Mouse (Mus musculus): ENCODE results near the gene Slc45a3.

Gene Slc45a3

DNA sequence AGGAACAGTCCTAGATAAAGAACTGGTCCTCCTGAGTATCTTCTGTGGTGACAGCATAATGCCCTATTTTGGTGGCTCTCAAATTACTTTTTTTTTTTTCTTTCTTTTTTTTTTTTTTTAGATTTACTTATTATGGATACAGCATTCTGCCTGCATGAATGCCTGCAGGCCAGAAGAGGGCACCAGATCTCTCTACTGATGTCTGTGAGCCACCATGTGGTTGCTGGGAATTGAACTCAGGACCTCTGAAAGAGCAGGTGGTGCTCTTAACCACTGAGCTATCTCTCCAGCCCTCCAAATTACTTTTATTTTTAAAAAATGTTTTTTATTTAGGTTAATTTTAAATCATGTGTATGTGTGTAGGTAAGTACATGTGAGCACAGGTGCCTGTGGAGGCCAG lies 37.7 kb downstream of the Slc45a3 start:
- DNase-seq = no peak

- no peak for DNase-seq
Observed at GRCm38 (mm10) chr1:132001880-132002330, 39.1 kb downstream of the Slc45a3 start.

DNA sequence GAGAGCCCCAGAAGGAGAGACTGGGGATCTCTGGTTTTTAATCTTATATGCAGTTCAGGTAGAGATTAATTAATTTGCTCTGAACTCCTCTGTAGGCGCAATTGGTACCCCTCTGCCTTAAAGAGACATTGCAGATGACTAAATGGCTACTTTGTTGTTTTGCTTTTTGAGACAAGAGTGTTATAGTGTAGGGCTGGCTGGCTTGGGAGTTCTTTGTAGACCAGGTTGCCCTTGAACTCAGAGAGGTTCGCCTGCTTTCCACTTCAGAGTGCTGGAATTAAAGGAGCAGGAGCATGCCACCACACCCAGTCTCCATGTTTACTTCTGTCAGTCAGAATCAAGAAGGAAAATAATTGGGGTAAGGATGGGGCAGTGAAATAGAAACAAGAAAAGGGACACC lies 40.3 kb downstream of the Slc45a3 start:
- no peak for DNase-seq

DNA sequence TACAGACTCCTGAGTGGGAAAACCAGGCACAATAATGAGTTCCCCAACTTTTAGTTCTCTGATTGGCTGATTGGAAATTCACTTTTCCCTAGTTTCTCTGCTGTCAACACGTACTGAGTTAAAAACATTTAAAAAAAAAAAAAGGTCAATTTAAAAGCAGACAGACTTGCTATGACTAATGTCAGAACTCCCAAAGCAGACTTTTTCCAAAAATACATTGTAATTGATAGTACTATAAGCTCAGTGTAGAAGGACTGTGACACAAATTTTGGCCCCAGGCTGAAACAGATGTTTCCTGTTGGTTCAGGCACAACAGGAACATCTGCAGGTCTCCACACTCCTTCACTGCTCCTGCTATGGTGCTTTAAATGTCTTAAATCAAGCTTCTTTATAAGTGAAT lies 41.0 kb downstream of the Slc45a3 start:
- peak; percentile 43 to 50 for DNase-seq

DNA sequence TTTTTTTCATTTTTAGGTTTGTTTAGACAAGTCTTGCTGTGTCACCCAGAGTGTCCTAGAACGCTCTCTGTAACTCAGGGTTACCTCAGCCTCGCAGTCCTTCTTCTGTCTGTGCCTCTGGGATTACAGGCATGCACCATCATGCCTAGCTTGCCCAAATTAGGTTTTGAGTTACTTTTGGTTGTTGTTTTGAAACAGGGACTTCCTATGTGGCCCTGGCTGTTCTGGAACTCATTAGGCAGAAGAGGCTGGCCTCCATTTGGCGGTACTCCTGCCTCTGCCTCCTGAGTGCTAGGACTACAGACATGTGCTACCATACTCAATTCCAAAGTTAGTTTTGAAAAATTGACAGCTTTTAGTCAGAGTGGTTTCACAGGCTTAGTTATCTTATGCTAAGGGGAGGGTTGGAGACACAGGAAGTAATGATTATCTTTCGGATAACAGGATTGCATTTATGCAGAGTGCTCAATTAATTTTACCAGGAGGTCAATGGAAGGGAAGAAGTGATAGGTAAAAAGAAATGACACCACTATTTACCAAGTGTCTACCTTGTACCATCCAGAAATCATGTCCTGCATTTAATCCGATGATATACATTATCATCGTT lies 41.9 kb downstream of the Slc45a3 start:
- no peak for DNase-seq

DNA sequence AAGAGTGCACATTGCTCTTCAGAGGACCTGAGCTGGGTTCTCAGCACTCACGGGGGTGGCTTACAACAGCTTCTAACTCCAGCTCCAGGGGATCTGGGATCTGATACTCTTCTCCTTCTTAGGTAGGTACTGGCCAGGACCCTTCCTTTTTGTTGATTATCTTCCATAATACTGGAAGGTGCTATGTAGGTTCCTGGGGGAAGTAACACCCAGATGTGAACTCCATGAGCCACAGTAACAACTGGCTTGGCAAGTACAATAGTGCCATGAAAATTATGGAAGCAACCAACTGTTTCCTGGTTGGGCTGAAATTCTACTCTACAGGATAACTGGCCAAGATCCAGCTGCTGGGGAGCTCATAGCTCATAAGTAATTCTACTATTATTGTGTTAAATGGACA lies 42.7 kb downstream of the Slc45a3 start:
- DNase-seq = no peak

GRCm38 (mm10) chr1:132006046-132006445 lies 43.3 kb downstream of the Slc45a3 start:
- DNase-seq = no peak

GRCm38 (mm10) chr1:132006721-132007120 lies 44.0 kb downstream of the Slc45a3 start:
- DNase-seq = no peak

DNA sequence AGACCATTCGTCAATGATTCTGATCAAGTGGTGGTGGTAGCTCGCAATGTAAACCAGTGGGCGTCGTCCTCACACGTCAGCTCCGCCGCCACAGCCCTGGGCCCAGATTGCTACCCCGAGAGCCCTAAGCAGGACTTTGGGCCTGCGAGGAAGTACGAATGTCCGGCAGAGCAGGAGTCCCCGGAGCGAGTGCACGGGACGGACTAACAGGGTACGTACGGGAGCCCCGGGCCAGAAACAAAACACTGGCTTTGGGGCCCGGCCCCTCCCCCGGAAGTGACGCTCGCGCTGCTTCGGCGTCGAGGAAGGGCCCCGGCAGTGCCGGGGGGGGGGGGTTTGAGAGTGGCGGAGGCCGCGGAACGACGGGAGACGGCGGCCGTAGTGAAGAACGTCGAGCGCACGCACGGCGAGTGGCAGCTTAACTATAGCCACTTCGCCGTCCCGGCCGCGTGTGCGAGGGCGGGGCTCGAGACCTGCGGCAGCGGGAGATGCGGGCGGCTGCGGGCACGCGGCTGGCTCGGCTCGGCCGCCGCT lies 44.6 kb downstream of the Slc45a3 start, which contains the start of gene Elk4:
Gene Elk4, plus strand, starts transcription at position 326 of the 534 bp plus-strand sequence.
- DNase-seq = peak; percentile 96 to 98

DNA sequence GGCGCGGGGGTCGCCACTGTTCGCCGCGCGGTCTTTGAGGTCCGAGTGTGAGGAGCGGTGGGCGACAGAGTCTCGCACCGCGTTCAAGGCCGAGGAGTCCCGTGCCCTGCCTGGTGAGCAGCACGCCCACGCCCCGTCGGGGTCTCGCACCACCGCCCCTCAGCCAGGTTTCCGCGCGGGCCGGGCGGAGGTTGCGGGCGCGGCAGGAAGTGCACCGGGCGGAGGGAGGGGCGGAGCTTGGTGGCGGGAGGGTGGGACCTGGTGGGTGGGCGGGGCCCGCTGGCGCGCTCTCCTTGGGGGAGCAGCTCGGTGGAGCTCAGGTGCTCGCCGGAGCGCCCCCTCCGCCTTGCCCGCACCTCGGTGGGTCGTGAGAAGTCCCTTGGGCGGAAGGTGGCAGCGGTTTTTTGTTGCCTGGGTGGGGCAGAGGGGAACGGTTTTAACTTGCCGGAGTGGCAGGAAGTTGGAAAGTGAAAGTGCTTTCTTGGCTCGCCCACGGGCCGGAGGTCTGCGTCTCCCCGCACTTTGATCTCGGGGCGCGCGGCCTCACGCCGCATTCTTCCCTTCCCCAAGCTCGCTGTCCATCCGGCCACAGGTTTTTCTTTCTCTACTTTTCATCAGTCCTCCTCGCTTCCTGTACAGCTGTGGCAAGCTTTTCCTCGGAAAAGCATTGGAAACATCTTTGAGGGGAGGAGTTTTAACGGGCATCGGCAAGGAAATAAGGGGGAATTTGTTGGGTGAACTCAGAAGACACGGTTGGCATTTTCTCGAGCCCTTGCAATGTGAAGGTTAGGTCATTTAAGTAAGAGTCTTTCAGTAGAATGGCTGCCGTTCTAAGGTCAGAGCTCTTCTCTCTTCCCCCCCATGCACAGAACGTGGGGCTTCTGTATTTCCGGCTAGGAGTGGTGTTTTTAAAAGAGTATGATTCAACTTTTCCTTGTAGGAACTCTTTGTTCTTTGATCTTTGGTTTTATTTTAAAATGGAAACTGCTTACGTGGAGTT lies 45.4 kb downstream of the Slc45a3 start:
- DNase-seq = peak; percentile 85 to 93

DNA sequence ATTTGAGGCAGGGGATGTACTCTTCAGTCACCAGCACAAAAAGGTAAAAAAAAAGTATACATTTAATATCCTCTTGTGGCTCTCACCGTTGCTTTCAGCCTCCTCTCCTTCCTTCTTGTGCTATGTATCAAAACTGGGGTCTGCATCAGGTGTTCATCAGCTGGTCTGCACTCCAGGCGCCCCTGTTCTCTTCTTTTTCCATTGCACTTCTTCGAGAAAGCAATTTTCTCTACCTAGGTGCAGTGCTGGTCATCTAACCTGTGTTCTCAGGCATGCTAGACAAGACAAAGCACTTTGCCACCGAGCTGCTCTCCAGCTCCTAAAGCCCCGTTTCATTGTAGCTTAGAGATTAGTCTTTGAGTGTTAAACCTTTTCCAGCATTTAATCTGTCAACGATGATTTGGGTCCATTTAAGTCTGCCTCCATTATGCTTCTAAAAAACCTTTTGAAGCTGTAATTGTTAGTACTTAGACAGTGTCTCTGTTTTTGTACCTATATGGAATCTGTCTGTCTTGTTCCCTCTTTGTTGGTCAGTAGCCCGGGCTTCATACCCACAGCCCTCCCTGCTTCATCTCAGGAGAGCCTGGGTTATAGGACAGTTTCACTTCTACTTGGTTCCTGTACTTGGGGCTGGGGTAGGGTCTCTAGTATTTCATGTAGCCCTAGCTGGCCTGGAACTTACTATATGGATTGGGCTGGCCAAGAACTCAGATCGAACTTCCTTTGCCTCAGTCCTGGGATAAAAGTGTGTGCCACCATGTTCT lies 46.3 kb downstream of the Slc45a3 start:
- DNase-seq = no peak

GRCm38 (mm10) chr1:132010632-132011501 lies 48.1 kb downstream of the Slc45a3 start:
- peak in 1 of 2 experiments; percentile 36 for DNase-seq

DNA sequence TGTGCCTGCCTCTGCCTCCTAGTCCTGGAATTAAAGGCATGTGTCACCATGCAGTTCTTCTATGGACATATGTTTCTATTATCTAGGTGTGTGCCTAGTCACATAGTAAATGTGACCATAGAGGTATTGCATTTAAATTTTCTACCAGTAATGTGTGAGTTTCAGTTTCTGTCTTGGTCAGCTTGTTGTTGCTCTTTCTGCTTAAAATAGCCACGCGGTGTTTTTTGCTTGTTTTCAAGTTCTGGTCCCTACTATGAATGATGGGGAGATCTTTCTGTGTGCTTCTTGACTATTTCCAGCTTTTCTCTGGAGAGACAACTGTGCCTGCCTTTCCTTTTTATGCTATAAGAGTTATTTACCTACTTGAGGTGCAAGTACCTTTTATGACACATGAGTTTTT lies 49.0 kb downstream of the Slc45a3 start:
- DNase-seq = no peak

GRCm38 (mm10) chr1:132012861-132013260 lies 50.1 kb downstream of the Slc45a3 start:
- no peak for DNase-seq

DNA sequence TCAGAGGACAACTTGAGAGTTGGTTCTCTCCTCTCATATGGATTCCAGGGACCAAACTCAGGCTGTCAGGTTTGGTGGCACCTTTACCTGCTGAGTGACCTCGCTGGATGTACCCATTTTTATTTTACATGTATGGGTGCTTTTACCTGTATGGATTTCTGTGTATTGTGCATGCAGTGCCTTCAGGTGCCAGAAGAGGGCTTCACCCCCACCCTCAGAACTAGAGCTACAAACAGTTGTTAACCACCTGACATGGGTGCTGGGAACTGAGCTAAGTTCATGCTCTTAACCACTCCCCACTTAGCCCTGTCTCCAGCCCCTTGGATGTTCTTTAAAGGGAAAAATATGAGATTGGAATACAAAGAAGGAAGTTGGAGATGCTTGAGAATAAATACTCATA lies 52.0 kb downstream of the Slc45a3 start:
- DNase-seq = no peak

- no peak for DNase-seq
Observed at GRCm38 (mm10) chr1:132016691-132017090, 53.9 kb downstream of the Slc45a3 start.

GRCm38 (mm10) chr1:132019876-132020275 lies 57.1 kb downstream of the Slc45a3 start:
- no peak for DNase-seq

DNA sequence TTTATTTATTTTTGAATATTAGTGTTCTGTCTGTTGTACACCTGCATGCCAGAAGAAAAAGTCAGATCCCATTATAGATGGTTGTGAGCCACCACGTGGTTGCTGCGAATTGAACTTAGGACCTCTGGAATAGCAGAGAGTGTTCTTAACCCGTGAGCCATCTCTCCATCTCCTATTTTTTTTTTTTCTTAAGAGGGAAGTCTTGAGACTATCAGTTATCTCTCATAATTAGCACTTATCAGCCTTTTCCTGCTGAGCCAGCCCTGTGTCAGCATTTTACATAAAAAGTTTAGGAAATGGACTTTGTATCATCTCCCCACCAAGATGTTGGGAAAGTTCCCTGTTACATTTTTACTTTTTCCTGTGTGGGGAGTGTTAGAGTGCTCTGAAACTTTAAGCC lies 59.3 kb downstream of the Slc45a3 start:
- DNase-seq = no peak

DNA sequence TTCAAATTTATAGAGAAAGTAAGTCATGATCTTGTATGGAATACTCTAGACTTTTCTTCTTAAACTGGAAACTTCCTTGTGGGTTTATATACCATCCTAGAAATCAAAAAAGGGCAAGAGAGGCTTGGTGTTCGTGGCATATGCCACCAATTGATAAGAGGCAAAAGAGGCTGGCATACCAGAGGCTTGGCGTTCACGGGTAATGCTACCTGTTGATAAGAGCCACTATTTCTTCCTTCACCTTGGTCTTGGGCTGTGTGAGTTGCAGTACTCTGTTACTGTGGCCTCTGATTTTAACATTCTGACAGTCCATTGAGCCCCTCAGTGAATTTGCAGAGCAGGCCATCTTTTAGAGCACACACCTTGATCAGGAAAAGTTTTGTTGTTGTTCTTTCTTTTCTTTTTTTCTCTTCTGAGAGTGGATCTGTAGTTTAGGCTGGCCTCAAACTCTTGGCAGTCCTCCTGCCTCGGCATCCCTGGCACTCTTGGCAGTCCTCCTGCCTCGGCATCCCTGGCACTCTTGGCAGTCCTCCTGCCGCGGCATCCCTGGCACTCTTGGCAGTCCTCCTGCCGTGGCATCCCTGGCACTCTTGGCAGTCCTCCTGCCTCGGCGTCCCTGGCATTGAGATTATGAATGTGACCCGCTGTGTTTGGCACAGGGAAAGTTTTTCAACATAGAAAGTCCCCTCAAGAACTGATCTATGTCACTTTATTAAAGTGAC lies 64.3 kb downstream of the Slc45a3 start:
- DNase-seq = no peak

DNA sequence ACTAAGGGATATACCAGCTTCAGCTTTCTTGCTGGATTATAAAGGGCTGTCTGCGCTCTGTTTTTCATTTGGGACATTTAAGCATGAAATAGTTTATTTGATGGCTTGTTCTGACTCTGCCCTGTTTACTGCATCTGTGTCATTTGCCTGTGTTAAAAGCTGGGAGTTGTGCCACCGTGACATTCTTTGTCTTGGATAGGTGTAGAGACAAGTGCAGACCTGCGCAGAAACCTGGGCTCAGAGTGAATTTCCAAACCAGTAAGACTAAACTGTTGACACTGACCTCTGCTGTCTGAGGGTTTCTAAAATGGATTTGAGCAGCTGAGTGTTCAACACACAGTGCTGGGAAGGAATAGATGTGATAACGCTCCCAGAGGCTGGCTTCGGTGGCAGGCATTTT lies 65.2 kb downstream of the Slc45a3 start:
- no peak for DNase-seq

GRCm38 (mm10) chr1:132028413-132028812 lies 65.6 kb downstream of the Slc45a3 start:
- no peak for DNase-seq
